Mouse (Mus musculus): ENCODE measurements at regions not wholly inside any gene's neighbourhood (a gene's known extent, or its start where the extent isn't known, plus 50 kb on each side); places are given as distances from the start of the nearest gene placed in this dataset.

GRCm38 (mm10) chr1:94221006-94221405, 168.7 kb upstream of the Pdcd1 start:
- no peak for DNase-seq (ENCODE audit: low read depth, low spot score)

- DNase-seq (ENCODE audit: low read depth, low spot score), result no peak
These were observed 165.1 kb upstream of the Pdcd1 start for GRCm38 (mm10) chr1:94217407-94217806.

GRCm38 (mm10) chr1:94208929-94209328, 156.6 kb upstream of the Pdcd1 start:
- no peak for DNase-seq (ENCODE audit: low read depth, low spot score)

GRCm38 (mm10) chr1:94207859-94208258, 155.5 kb upstream of the Pdcd1 start:
- no peak for DNase-seq (ENCODE audit: low read depth, low spot score)

- DNase-seq (ENCODE audit: low read depth, low spot score), result no peak
These were observed 150.9 kb upstream of the Pdcd1 start for GRCm38 (mm10) chr1:94203281-94203680.

- no peak for DNase-seq (ENCODE audit: low read depth, low spot score)
These were observed 131.5 kb upstream of the Pdcd1 start for GRCm38 (mm10) chr1:94183876-94184275.

- no peak for DNase-seq (ENCODE audit: low read depth, low spot score)
These were observed 97.6 kb upstream of the Pdcd1 start for GRCm38 (mm10) chr1:94149958-94150357.

- no peak for DNase-seq (ENCODE audit: low read depth, low spot score)
These were observed 94.7 kb upstream of the Pdcd1 start for GRCm38 (mm10) chr1:94147015-94147414.

- no peak for DNase-seq (ENCODE audit: low read depth, low spot score)
These were observed 88.2 kb upstream of the Pdcd1 start for GRCm38 (mm10) chr1:94140518-94140917.

GRCm38 (mm10) chr1:94139445-94140062, 87.2 kb upstream of the Pdcd1 start:
- peak; percentile 27 for DNase-seq (ENCODE audit: low read depth, low spot score)

- DNase-seq (ENCODE audit: low read depth, low spot score), result no peak
These were observed 84.4 kb upstream of the Pdcd1 start for GRCm38 (mm10) chr1:94136731-94137130.

All from A20 (cell line).